Mouse (Mus musculus): ENCODE data around the gene Cby1. TPM values are rescaled to one million over a fixed set of nuclear protein-coding genes. Genes with fewer than 3 reads are reported as not detected.

The Cby1 gene
- polyA plus RNA-seq, 1 experiment from 2014 or later = 78.6 TPM

DNA sequence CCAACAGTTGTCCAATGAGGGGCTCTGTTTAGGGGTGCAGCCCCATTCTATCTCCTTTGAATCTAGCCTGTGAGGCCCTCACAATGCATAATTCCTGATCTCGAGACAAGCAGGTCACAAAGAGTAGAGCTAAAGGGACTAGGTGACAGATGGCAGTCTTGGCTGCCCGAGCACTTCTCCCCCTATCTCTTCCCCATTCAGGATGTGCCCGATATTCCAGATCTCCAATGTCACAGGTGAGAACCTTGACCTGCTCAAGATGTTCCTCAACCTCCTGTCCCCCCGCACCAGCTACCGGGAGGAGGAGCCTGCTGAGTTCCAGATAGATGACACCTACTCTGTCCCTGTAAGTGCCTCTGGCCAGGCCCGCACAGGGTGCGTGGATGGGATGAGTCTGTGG, 56.6 kb downstream of the Cby1 start:
- Histone ChIP-seq H3K36me3 (peaks cover 94% of the 10 kb centered on the region), H3K4me1 (no peaks in the 10 kb centered on the region)
- 89% methylated on average over 7 of the region's 7 CpGs for WGBS

DNA sequence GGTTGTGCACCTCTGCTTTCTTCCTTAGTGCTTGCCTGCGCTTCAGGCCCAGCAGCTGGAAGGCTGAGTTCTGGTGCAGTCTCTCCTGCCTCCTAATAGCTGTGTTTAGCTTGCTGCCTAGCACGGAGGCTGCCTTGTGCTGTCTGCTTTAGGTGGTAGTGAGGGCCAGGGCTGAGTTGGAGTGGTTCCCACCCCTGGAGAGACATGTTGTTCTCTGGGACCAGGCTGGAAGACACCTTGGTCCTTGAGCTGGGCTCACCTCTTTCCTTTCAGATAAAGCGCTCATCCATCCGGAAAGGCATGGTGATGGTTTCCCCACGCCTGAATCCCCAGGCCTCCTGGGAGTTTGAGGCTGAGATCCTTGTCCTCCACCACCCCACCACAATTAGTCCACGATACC, 57.7 kb downstream of the Cby1 start:
- H3K36me3 ChIP-seq = peaks cover 86% of the 10 kb centered on the region
- 85% methylated on average over 6 of the region's 6 CpGs for WGBS

More for the DNA sequence above, 56.6 kb downstream of the Cby1 start:
- no peak overlapping the region for H3K9ac ChIP-seq
- H3K4me2 ChIP-seq (replicated peaks) = no peak overlapping the region
- H3K27me3 ChIP-seq = no peaks in the 10 kb centered on the region
- no peaks in the 10 kb centered on the region for H3K9me3 ChIP-seq (replicated peaks)
- no peak for ATAC-seq (ENCODE audit: insufficient number of reproducible peaks, low FRiP score, low TSS enrichment, low read depth)
- no peak overlapping the region for H3K4me3 ChIP-seq (replicated peaks)
- no peak overlapping the region for H3K27ac ChIP-seq (replicated peaks)

More for the DNA sequence above, 57.7 kb downstream of the Cby1 start:
- Histone ChIP-seq H3K9me3 (replicated peaks) (no peaks in the 10 kb centered on the region), H3K4me2 (replicated peaks) (no peak overlapping the region), H3K4me3 (replicated peaks) (no peak overlapping the region), H3K27me3 (no peaks in the 10 kb centered on the region), H3K27ac (replicated peaks) (no peak overlapping the region), H3K4me1 (no peaks in the 10 kb centered on the region), H3K9ac (no peak overlapping the region)
- ATAC-seq (ENCODE audit: insufficient number of reproducible peaks, low FRiP score, low TSS enrichment, low read depth) = no peak

Other genes with a start within 250 kb of the Cby1 start
- 113 and 117 TPM in 2 replicates for gene Csnk1e, start 203.6 kb upstream of the Cby1 start, polyA plus RNA-seq (2015; fragmentation: Nextera tagmentation; extraction: Ambion mirVana)
- gene Kcnj4, start 154.0 kb upstream of the Cby1 start, polyA plus RNA-seq (2015; fragmentation: Nextera tagmentation; extraction: Ambion mirVana) = 0.14 and 0.15 TPM in 2 replicates
- 168 and 178 TPM in 2 replicates for gene Kdelr3, start 142.8 kb upstream of the Cby1 start, polyA plus RNA-seq (2015; fragmentation: Nextera tagmentation; extraction: Ambion mirVana)
- 48.5 and 55.1 TPM in 2 replicates for gene Ddx17, start 112.5 kb upstream of the Cby1 start, polyA plus RNA-seq (2015; fragmentation: Nextera tagmentation; extraction: Ambion mirVana)
- gene Dmc1, start 54.1 kb upstream of the Cby1 start, polyA plus RNA-seq (2015; fragmentation: Nextera tagmentation; extraction: Ambion mirVana) = 2.2 and 2.5 TPM in 2 replicates
- 1.8 and 1.9 TPM in 2 replicates for gene Fam227a, start 243 bp upstream of the Cby1 start, polyA plus RNA-seq (2015; fragmentation: Nextera tagmentation; extraction: Ambion mirVana)
- 207 and 210 TPM in 2 replicates for gene Tomm22, start 11.7 kb downstream of the Cby1 start, polyA plus RNA-seq (2015; fragmentation: Nextera tagmentation; extraction: Ambion mirVana)
- 27.0 and 28.0 TPM in 2 replicates for gene Josd1, start 28.7 kb downstream of the Cby1 start, polyA plus RNA-seq (2015; fragmentation: Nextera tagmentation; extraction: Ambion mirVana)
- gene Gtpbp1, start 31.6 kb downstream of the Cby1 start, polyA plus RNA-seq (2015; fragmentation: Nextera tagmentation; extraction: Ambion mirVana) = 36.4 and 39.1 TPM in 2 replicates
- gene Sun2, start 83.3 kb downstream of the Cby1 start, polyA plus RNA-seq (2015; fragmentation: Nextera tagmentation; extraction: Ambion mirVana) = 6.4 and 7.7 TPM in 2 replicates
- 73.3 and 77.6 TPM in 2 replicates for gene Dnal4, start 118.7 kb downstream of the Cby1 start, polyA plus RNA-seq (2015; fragmentation: Nextera tagmentation; extraction: Ambion mirVana)
- 8.4 and 9.0 TPM in 2 replicates for gene Nptxr, start 145.6 kb downstream of the Cby1 start, polyA plus RNA-seq (2015; fragmentation: Nextera tagmentation; extraction: Ambion mirVana)
- gene Npcd, start 175.0 kb downstream of the Cby1 start, polyA plus RNA-seq (2015; fragmentation: Nextera tagmentation; extraction: Ambion mirVana) = 0.91 TPM in 1 of 2 replicates, not detected in the other
- gene Cbx6, start 175.5 kb downstream of the Cby1 start, polyA plus RNA-seq (2015; fragmentation: Nextera tagmentation; extraction: Ambion mirVana) = 90.7 and 93.5 TPM in 2 replicates
- 16.7 and 19.2 TPM in 2 replicates for gene Apobec3, start 232.5 kb downstream of the Cby1 start, polyA plus RNA-seq (2015; fragmentation: Nextera tagmentation; extraction: Ambion mirVana)